Mouse (Mus musculus) ES-E14 (cell line): ENCODE measurements at regions not wholly inside any gene's neighbourhood (a gene's known extent, or its start where the extent isn't known, plus 50 kb on each side); places are given as distances from the start of the nearest gene placed in this dataset.

Experiments
- DNase-seq: peaks from one replicate; pipeline ENCODE4 v3.0.0-alpha.2; 2013; ENCODE audit warnings: low read depth, low spot score
- H3K27ac ChIP-seq: 2 replicates; pipeline ENCODE4 v1.5.1; 2012; ENCODE audit warnings: low read depth, mild to moderate bottlenecking, low read length, moderate library complexity, mixed read lengths; ENCODE audit not compliant: poor library complexity, insufficient read depth, severe bottlenecking
- H3K36me3 ChIP-seq: 2 replicates; pipeline ENCODE4 v1.6.1; 2012; ENCODE audit warnings: mild to moderate bottlenecking, low read length, moderate library complexity, mixed read lengths; ENCODE audit not compliant: control insufficient read depth, poor library complexity, insufficient read depth, severe bottlenecking
- H3K4me1 ChIP-seq, 2 experiments: fragments of 150-350 bp in 1 of 2; sonication (generic) in 1 of 2; 2 replicates each; pipeline ENCODE4 v1.6.1; 2012; ENCODE audit warnings: low read length in 2 of 2, mild to moderate bottlenecking in 1 of 2, mixed read lengths in 1 of 2; ENCODE audit not compliant: control insufficient read depth in 2 of 2, insufficient read depth in 2 of 2, poor library complexity in 1 of 2
- H3K4me3 ChIP-seq, 2 experiments: fragments of 150-350 bp in 1 of 2; sonication (generic) in 1 of 2; 2 replicates each; pipeline ENCODE4 v1.5.1; 2012; ENCODE audit warnings: low read length in 2 of 2, low read depth in 1 of 2, mild to moderate bottlenecking in 1 of 2, mixed read lengths in 1 of 2; ENCODE audit not compliant: insufficient read depth in 1 of 2, poor library complexity in 1 of 2, severe bottlenecking in 1 of 2
- H3K9ac ChIP-seq: 2 replicates; pipeline ENCODE4 v1.6.1; 2012; ENCODE audit warnings: low read depth, mild to moderate bottlenecking, low read length, mixed read lengths; ENCODE audit not compliant: poor library complexity, insufficient read depth, severe bottlenecking
- H3K9me3 ChIP-seq: fragments of 150-350 bp; sonication (generic); 2 replicates; pipeline ENCODE4 v1.6.1; 2012; ENCODE audit warnings: low read depth, mild to moderate bottlenecking, low read length; ENCODE audit not compliant: control insufficient read depth, insufficient read depth
- CHD2 ChIP-seq: IDR thresholded peaks from 2 replicates; pipeline ENCODE4 v1.6.1; 2014; ENCODE audit warnings: mild to moderate bottlenecking, low read depth, low read length, inconsistent platforms
- HCFC1 ChIP-seq: IDR thresholded peaks from 2 replicates; pipeline ENCODE4 v1.6.1; 2012; ENCODE audit warnings: low read length, inconsistent platforms, borderline replicate concordance; ENCODE audit not compliant: insufficient read depth
- MAFK ChIP-seq: IDR thresholded peaks from 2 replicates; pipeline ENCODE4 v1.6.1; 2014; ENCODE audit warnings: mild to moderate bottlenecking, low read depth, low read length, inconsistent platforms; ENCODE audit not compliant: insufficient read depth
- ZC3H11A ChIP-seq: IDR thresholded peaks from 2 replicates; pipeline ENCODE4 v1.6.1; 2012; ENCODE audit warnings: low read depth, mild to moderate bottlenecking, inconsistent platforms, low read length, borderline replicate concordance
- ZNF384 ChIP-seq: IDR thresholded peaks from 2 replicates; pipeline ENCODE4 v1.6.1; 2012; ENCODE audit warnings: low read depth, low read length, inconsistent platforms
- in situ Hi-C, 2 experiments: fragments of 600-800 bp; cut with MboI; formaldehyde crosslinking; loops; one replicate each; pipeline ENCODE4 v1.15.1; 2025; ENCODE audit warnings: low sequenced_read_pairs in 2 of 2, inconsistent platforms in 1 of 2; ENCODE audit not compliant: unreplicated experiment in 2 of 2

- no peaks in the 10 kb centered on the region for H3K36me3 ChIP-seq
- no peak overlapping the region for H3K9ac ChIP-seq
- no peak overlapping the region for H3K27ac ChIP-seq
- in situ Hi-C loops = no loop called here
- DNase-seq = no peak
- TF ChIP-seq ZNF384 (no peak), ZC3H11A (no peak), HCFC1 (no peak), MAFK (no peak), CHD2 (no peak)
- H3K4me1 ChIP-seq = peaks cover 2% of the 10 kb centered on the region in 2 experiments; a peak in 2 of 4 replicates
- no peak overlapping the region for H3K4me3 ChIP-seq
- no peaks in the 10 kb centered on the region for H3K9me3 ChIP-seq
Measured at GRCm38 (mm10) chr14:120140791-120141747, 98.8 kb upstream of the Oxgr1 start.

GRCm38 (mm10) chr14:120142281-120142680 is 100.0 kb upstream of the Oxgr1 start:
- in situ Hi-C loops = no loop called here
- Histone ChIP-seq H3K9me3 (no peaks in the 10 kb centered on the region), H3K4me1 (peaks cover 2% of the 10 kb centered on the region in 2 experiments; a peak in 2 of 4 replicates), H3K36me3 (no peaks in the 10 kb centered on the region), H3K27ac (no peak overlapping the region), H3K4me3 (no peak overlapping the region), H3K9ac (no peak overlapping the region)
- DNase-seq = no peak
- no peak for TF ChIP-seq HCFC1
- no peak for TF ChIP-seq ZC3H11A
- TF ChIP-seq MAFK = no peak
- TF ChIP-seq CHD2 = no peak
- no peak for TF ChIP-seq ZNF384

GRCm38 (mm10) chr14:120144451-120144850 is 102.2 kb upstream of the Oxgr1 start:
- in situ Hi-C loops = no loop called here
- H3K27ac ChIP-seq = no peak overlapping the region
- H3K36me3 ChIP-seq = no peaks in the 10 kb centered on the region
- H3K9ac ChIP-seq = no peak overlapping the region
- no peak overlapping the region for H3K4me3 ChIP-seq
- TF ChIP-seq MAFK (no peak), CHD2 (no peak), HCFC1 (no peak), ZNF384 (no peak), ZC3H11A (no peak)
- DNase-seq = no peak
- H3K4me1 ChIP-seq = no peaks in the 10 kb centered on the region
- no peaks in the 10 kb centered on the region for H3K9me3 ChIP-seq

GRCm38 (mm10) chr14:120146312-120146711 is 104.1 kb upstream of the Oxgr1 start:
- H3K9ac ChIP-seq = no peak overlapping the region
- no peak overlapping the region for H3K4me3 ChIP-seq
- in situ Hi-C loops = no loop called here
- no peaks in the 10 kb centered on the region for H3K4me1 ChIP-seq
- TF ChIP-seq CHD2 (no peak), ZNF384 (no peak), MAFK (no peak), ZC3H11A (no peak), HCFC1 (no peak)
- H3K36me3 ChIP-seq = no peaks in the 10 kb centered on the region
- DNase-seq = no peak
- H3K9me3 ChIP-seq = no peaks in the 10 kb centered on the region
- H3K27ac ChIP-seq = no peak overlapping the region
